Mouse (Mus musculus) embryonic facial prominence, embryonic 10.5 days (tissue): ENCODE data around the gene Il2rg. TPM values are rescaled to one million over a fixed set of nuclear protein-coding genes. Genes with fewer than 3 reads are reported as not detected.
A peak's percentile ranks its signal among the peaks of the same experiment; 100 is the strongest.

Source experiments
- DNase-seq: peaks from one replicate; pipeline ENCODE4 v3.0.0-alpha.2; 2017; ENCODE audit warnings: low spot score
- H3K27ac ChIP-seq: fragments of 300-500 bp; sonication (generic); replicated peaks from 2 replicates; pipeline ENCODE4 v1.5.1; 2016; ENCODE audit warnings: mild to moderate bottlenecking
- H3K27me3 ChIP-seq: fragments of 300-500 bp; sonication (generic); replicated peaks from 2 replicates; pipeline ENCODE4 v1.6.1; 2016; ENCODE audit warnings: low read depth, mild to moderate bottlenecking; ENCODE audit not compliant: poor library complexity, severe bottlenecking
- H3K36me3 ChIP-seq: fragments of 300-500 bp; sonication (generic); replicated peaks from 2 replicates; pipeline ENCODE4 v1.6.1; 2016; ENCODE audit warnings: mild to moderate bottlenecking, moderate library complexity
- H3K4me1 ChIP-seq: fragments of 300-500 bp; sonication (generic); 2 replicates; pipeline ENCODE4 v1.6.1; 2016
- H3K4me3 ChIP-seq: fragments of 300-500 bp; sonication (generic); 2 replicates; pipeline ENCODE4 v1.5.1; 2016; ENCODE audit warnings: mild to moderate bottlenecking, moderate library complexity
- H3K9me3 ChIP-seq: fragments of 300-500 bp; sonication (generic); 2 replicates; pipeline ENCODE4 v1.6.1; 2016; ENCODE audit warnings: mild to moderate bottlenecking
- WGBS: fragments of 180-500 bp; shearing (Covaris S2); methylation state at CpG from one replicate; pipeline ENCODE4 v1.1.7; 2016; 5-methylcytosine and 5-hydroxymethylcytosine counted together
- polyA plus RNA-seq: library from polyadenylated mRNA; unstranded; fragments of >200 nt; fragmentation: Nextera tagmentation; extraction: Ambion mirVana; gene quantifications from 2 replicates; pipeline ENCODE4 v1.2.1, GENCODE M21; 2016

The Il2rg gene
- polyA plus RNA-seq, 1 experiment from 2014 or later, result 3.2 TPM

GRCm38 (mm10) chrX:101285953-101286670 lies 18.1 kb upstream of the Il2rg start:
- WGBS, result 90% methylated on average over 14 of the region's 14 CpGs
- Histone ChIP-seq H3K9me3 (no peaks in the 10 kb centered on the region), H3K36me3 (peaks cover 98% of the 10 kb centered on the region), H3K4me1 (no peaks in the 10 kb centered on the region), H3K27me3 (peaks cover 92% of the 10 kb centered on the region), H3K27ac (no peak overlapping the region), H3K4me3 (no peak overlapping the region)
- no peak for DNase-seq

GRCm38 (mm10) chrX:101285534-101285933 lies 17.5 kb upstream of the Il2rg start:
- DNase-seq, result peak; percentile 67
- WGBS, result 29% methylated on average over 6 of the region's 6 CpGs
- Histone ChIP-seq H3K9me3 (no peaks in the 10 kb centered on the region), H3K27ac (no peak overlapping the region), H3K4me3 (no peak overlapping the region), H3K4me1 (no peaks in the 10 kb centered on the region), H3K36me3 (peaks cover 98% of the 10 kb centered on the region), H3K27me3 (peaks cover 91% of the 10 kb centered on the region)

GRCm38 (mm10) chrX:101282813-101283212 lies 14.8 kb upstream of the Il2rg start:
- DNase-seq, result no peak
- Histone ChIP-seq H3K9me3 (no peaks in the 10 kb centered on the region), H3K36me3 (peaks cover 97% of the 10 kb centered on the region), H3K4me1 (no peaks in the 10 kb centered on the region), H3K4me3 (no peak overlapping the region), H3K27ac (no peak overlapping the region), H3K27me3 (peaks cover 65% of the 10 kb centered on the region)
- WGBS, result 86% methylated on average over 6 of the region's 6 CpGs

GRCm38 (mm10) chrX:101273875-101274738 lies 6.1 kb upstream of the Il2rg start, which contains the start of gene Med12:
Gene Med12, plus strand, starts transcription at chrX:101274030.
- no peaks in the 10 kb centered on the region for H3K9me3 ChIP-seq
- H3K4me1 ChIP-seq, result peaks cover 14% of the 10 kb centered on the region; the same call in 1 of the 2 replicates
- DNase-seq, result peak; percentile 92
- H3K27ac ChIP-seq, result peak within 1 kb of the TSS; percentile 89
- peaks cover 55% of the 10 kb centered on the region for H3K27me3 ChIP-seq
- 20% methylated on average over 54 of the region's 54 CpGs for WGBS
- peak within 1 kb of the TSS; percentile 65 for H3K4me3 ChIP-seq
- peaks cover 34% of the 10 kb centered on the region for H3K36me3 ChIP-seq

GRCm38 (mm10) chrX:101273410-101273809 lies 5.4 kb upstream of the Il2rg start:
- Histone ChIP-seq H3K27me3 (peaks cover 62% of the 10 kb centered on the region), H3K27ac (peak overlapping the region; percentile 89), H3K4me3 (peak overlapping the region; percentile 65), H3K36me3 (peaks cover 27% of the 10 kb centered on the region), H3K9me3 (no peaks in the 10 kb centered on the region), H3K4me1 (peaks cover 14% of the 10 kb centered on the region; the same call in 1 of the 2 replicates)
- no peak for DNase-seq
- WGBS, result 25% methylated on average over 6 of the region's 6 CpGs

GRCm38 (mm10) chrX:101268755-101269124 lies 685 bp upstream of the Il2rg start, which contains the start of gene Gm20489:
Gene Gm20489, minus strand, starts transcription at chrX:101269023.
- peaks cover 68% of the 10 kb centered on the region for H3K27me3 ChIP-seq
- no peaks in the 10 kb centered on the region for H3K9me3 ChIP-seq
- H3K4me3 ChIP-seq, result no peak within 1 kb of the TSS
- 74% methylated on average over 3 of the region's 3 CpGs for WGBS
- no peak within 1 kb of the TSS for H3K27ac ChIP-seq
- no peaks in the 10 kb centered on the region for H3K36me3 ChIP-seq
- H3K4me1 ChIP-seq, result peaks cover 23% of the 10 kb centered on the region
- DNase-seq, result no peak

- peaks cover 22% of the 10 kb centered on the region for H3K4me1 ChIP-seq
- no peaks in the 10 kb centered on the region for H3K9me3 ChIP-seq
- WGBS, result 95% methylated on average over 6 of the region's 6 CpGs
- peaks cover 59% of the 10 kb centered on the region for H3K27me3 ChIP-seq
- no peak overlapping the region for H3K4me3 ChIP-seq
- DNase-seq, result no peak
- H3K27ac ChIP-seq, result no peak overlapping the region
- no peaks in the 10 kb centered on the region for H3K36me3 ChIP-seq
Measured at GRCm38 (mm10) chrX:101266631-101267030, 1.4 kb downstream of the Il2rg start.

GRCm38 (mm10) chrX:101263892-101264291 lies 4.2 kb downstream of the Il2rg start, which contains the start of gene Gm614:
Gene Gm614, minus strand, starts transcription at chrX:101263992.
- peaks cover 45% of the 10 kb centered on the region for H3K4me1 ChIP-seq
- H3K36me3 ChIP-seq, result peaks cover 1% of the 10 kb centered on the region
- H3K27me3 ChIP-seq, result peaks cover 71% of the 10 kb centered on the region
- H3K9me3 ChIP-seq, result no peaks in the 10 kb centered on the region
- 100% methylated on average over 1 of the region's 1 CpGs for WGBS
- no peak for DNase-seq
- no peak within 1 kb of the TSS for H3K4me3 ChIP-seq
- H3K27ac ChIP-seq, result no peak within 1 kb of the TSS; the same call in 1 of the 2 replicates

DNA sequence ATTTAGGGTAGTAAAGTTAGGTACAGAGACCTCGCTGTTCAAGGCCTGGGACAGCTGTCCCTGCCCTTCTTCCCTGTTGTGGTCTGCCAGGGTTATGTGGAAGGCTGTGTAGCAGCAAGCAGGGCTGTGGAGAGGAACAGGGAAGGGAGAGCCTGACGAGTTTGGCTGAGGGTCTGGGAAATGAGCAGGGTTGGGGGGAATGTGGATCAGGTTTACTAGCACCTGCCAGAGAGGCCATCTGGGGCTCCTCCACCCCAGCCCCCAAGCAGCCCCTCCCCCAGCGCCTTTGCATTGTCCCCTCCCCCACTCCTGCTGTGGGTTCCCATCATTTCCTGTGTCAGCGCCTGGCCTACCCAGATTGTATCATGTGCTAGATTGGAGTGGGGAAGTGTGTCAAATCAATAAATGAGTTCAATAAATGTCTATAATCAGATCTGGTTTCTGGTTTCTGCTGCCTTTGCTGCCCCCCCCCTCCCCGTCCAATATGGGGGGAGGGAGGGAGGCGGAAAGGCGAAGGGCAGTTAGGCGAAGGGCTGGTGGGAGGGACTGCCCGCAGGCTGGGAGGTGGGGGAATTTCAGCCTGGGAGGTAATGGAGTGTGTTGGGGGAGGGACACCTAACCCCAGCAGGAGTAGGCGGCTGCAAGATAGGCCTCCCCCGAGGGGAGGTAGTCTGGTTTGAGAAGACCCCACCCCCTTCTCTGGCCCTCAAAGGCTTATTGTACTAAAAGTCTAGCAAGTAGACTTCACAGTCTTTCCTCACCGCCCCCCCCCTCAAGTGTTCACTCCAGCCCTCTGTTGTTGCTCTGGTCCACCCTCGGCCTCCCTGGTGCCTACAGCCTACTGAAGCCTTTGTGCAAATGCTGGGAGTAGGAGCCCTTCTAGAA lies 7.4 kb downstream of the Il2rg start:
- peak overlapping the region; percentile 26; the same call in 1 of the 2 replicates for H3K4me3 ChIP-seq
- WGBS, result 11% methylated on average over 13 of the region's 13 CpGs
- peak; percentile 82 for DNase-seq
- peak overlapping the region; percentile 86 for H3K27ac ChIP-seq
- peaks cover 66% of the 10 kb centered on the region for H3K27me3 ChIP-seq
- peaks cover 15% of the 10 kb centered on the region for H3K36me3 ChIP-seq
- peaks cover 53% of the 10 kb centered on the region for H3K4me1 ChIP-seq
- no peaks in the 10 kb centered on the region for H3K9me3 ChIP-seq

DNA sequence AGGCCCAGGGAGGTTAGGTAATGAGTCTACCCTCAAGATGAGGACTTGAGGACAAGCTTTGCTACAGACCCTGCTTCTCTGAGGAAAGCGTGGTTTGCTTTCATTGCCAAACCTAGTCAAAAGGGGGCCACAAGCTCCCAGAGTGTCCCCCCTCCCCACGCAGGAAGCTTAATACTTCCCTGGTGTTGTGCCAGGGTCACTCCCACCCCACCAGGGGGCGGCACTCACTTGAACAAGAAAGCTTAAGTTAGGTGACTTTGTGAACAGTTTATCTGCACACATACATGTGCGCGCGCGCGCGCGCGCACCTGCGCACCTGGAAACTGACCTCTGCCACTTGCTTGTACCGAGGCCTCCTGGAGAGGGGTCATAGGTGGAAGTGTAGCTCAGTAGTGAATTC lies 11.5 kb downstream of the Il2rg start:
- Histone ChIP-seq H3K27ac (no peak overlapping the region), H3K4me3 (no peak overlapping the region), H3K27me3 (peaks cover 52% of the 10 kb centered on the region), H3K9me3 (no peaks in the 10 kb centered on the region), H3K36me3 (peaks cover 15% of the 10 kb centered on the region), H3K4me1 (peaks cover 42% of the 10 kb centered on the region)
- WGBS, result 87% methylated on average over 13 of the region's 13 CpGs
- peak; percentile 14 for DNase-seq

GRCm38 (mm10) chrX:101254740-101255139 lies 13.3 kb downstream of the Il2rg start:
- 6% methylated on average over 26 of the region's 26 CpGs for WGBS
- peak; percentile 31 for DNase-seq
- Histone ChIP-seq H3K27me3 (peaks cover 40% of the 10 kb centered on the region), H3K4me3 (peak overlapping the region; percentile 66), H3K9me3 (no peaks in the 10 kb centered on the region), H3K36me3 (peaks cover 15% of the 10 kb centered on the region), H3K27ac (peak overlapping the region; percentile 85), H3K4me1 (peaks cover 26% of the 10 kb centered on the region)
